Mouse (Mus musculus) liver, embryonic 15.5 days (tissue): Measurements from ENCODE around the gene Runx1. TPM values are rescaled to one million over a fixed set of nuclear protein-coding genes. Genes with fewer than 3 reads are reported as not detected.

Experiments used
- ATAC-seq: fragments of 200-750 bp; cut with Nextera tagmentation; 2 replicates; pipeline ENCODE4 v1.8.0; 2017; ENCODE audit warnings: moderate number of reproducible peaks, mild to moderate bottlenecking, moderate library complexity; ENCODE audit not compliant: insufficient read depth
- H3K27ac ChIP-seq: fragments of 300-500 bp; sonication (generic); replicated peaks from 2 replicates; pipeline ENCODE4 v1.5.1; 2015; ENCODE audit warnings: mild to moderate bottlenecking, inconsistent platforms
- H3K27me3 ChIP-seq: fragments of 300-500 bp; sonication (generic); 2 replicates; pipeline ENCODE4 v1.6.1; 2015; ENCODE audit warnings: mild to moderate bottlenecking, inconsistent platforms
- H3K36me3 ChIP-seq: fragments of 300-500 bp; sonication (generic); replicated peaks from 2 replicates; pipeline ENCODE4 v1.6.1; 2015; ENCODE audit warnings: moderate library complexity, mild to moderate bottlenecking, inconsistent platforms
- H3K4me1 ChIP-seq: fragments of 300-500 bp; sonication (generic); replicated peaks from 2 replicates; pipeline ENCODE4 v1.6.1; 2015; ENCODE audit warnings: inconsistent platforms
- H3K4me2 ChIP-seq: fragments of 300-500 bp; sonication (generic); 2 replicates; pipeline ENCODE4 v1.6.1; 2015; ENCODE audit warnings: moderate library complexity, mild to moderate bottlenecking, inconsistent platforms
- H3K4me3 ChIP-seq: fragments of 300-500 bp; sonication (generic); replicated peaks from 2 replicates; pipeline ENCODE4 v1.5.1; 2015; ENCODE audit warnings: mild to moderate bottlenecking, inconsistent platforms
- H3K9ac ChIP-seq: fragments of 300-500 bp; sonication (generic); 2 replicates; pipeline ENCODE4 v1.6.1; 2015; ENCODE audit warnings: moderate library complexity, mild to moderate bottlenecking, inconsistent platforms
- H3K9me3 ChIP-seq: fragments of 300-500 bp; sonication (generic); replicated peaks from 2 replicates; pipeline ENCODE4 v1.6.1; 2016; ENCODE audit warnings: inconsistent platforms
- WGBS: fragments of 180-500 bp; shearing (Covaris S2); methylation state at CpG from one replicate; pipeline ENCODE4 v1.1.7; 2015; ENCODE audit warnings: mixed read lengths; ENCODE audit not compliant: insufficient replicate concordance; 5-methylcytosine and 5-hydroxymethylcytosine counted together
- polyA plus RNA-seq: library from polyadenylated mRNA; unstranded; fragments of >200 nt; fragmentation: Nextera tagmentation; extraction: Ambion mirVana; gene quantifications from 2 replicates; pipeline ENCODE4 v1.2.1, GENCODE M21; 2015

Gene Runx1
- polyA plus RNA-seq, 1 experiment from 2014 or later: 5.6 TPM

- Histone ChIP-seq H3K36me3 (no peaks in the 10 kb centered on the region), H3K9ac (peak overlapping the region; percentile 86), H3K4me2 (peak overlapping the region; percentile 100), H3K27ac (peak overlapping the region; percentile 88), H3K9me3 (no peaks in the 10 kb centered on the region), H3K4me3 (peak overlapping the region; percentile 72), H3K27me3 (peaks cover 81% of the 10 kb centered on the region), H3K4me1 (peaks cover 67% of the 10 kb centered on the region)
- ATAC-seq: peak; percentile 23
- under 1% methylated on average over 48 of the region's 48 CpGs for WGBS
Observed at GRCm38 (mm10) chr16:92697737-92698611, 128.0 kb downstream of the Runx1 start.

GRCm38 (mm10) chr16:92697227-92697736 is 128.7 kb downstream of the Runx1 start:
- peak; percentile 92 for ATAC-seq
- Histone ChIP-seq H3K27ac (peak overlapping the region; percentile 88), H3K36me3 (no peaks in the 10 kb centered on the region), H3K9ac (peak overlapping the region; percentile 86), H3K27me3 (peaks cover 85% of the 10 kb centered on the region), H3K4me2 (peak overlapping the region; percentile 100), H3K9me3 (no peaks in the 10 kb centered on the region), H3K4me3 (peak overlapping the region; percentile 72), H3K4me1 (peaks cover 71% of the 10 kb centered on the region)
- WGBS: under 1% methylated on average over 53 of the region's 53 CpGs

DNA sequence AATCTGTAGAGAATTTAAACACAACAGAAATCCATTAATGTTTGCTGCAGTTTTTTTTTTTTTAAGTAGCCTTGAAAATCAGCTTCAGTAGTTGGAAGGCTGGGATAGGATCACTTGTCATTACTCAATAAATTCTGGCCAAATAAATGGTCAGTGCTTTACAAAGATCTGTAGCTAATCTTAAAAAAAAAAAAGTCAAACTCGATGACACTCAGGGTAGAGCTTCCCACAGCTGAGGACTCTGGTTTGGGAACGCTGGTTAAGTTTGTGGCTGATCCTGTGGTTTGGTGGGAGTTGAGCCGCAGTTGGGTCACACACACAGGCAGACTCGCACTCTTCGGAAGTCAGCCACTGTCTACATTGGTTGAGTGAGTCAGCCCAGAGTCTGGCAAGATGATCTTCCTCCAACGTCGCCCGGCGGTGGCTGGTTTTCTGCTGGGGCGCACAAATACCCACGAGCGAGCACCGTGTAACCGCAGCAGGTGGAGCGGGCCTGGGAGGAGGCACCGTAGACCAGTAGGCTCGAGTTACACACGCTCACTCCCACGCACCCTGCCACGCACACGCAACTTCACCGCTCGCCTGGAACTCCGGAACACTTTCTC is 129.4 kb downstream of the Runx1 start:
- peak overlapping the region; percentile 88 for H3K27ac ChIP-seq
- no peaks in the 10 kb centered on the region for H3K9me3 ChIP-seq
- H3K36me3 ChIP-seq: no peaks in the 10 kb centered on the region
- H3K4me2 ChIP-seq: peak overlapping the region; percentile 100
- H3K4me3 ChIP-seq: peak overlapping the region; percentile 72
- H3K27me3 ChIP-seq: peaks cover 78% of the 10 kb centered on the region
- peak overlapping the region; percentile 86 for H3K9ac ChIP-seq
- peak; percentile 13 for ATAC-seq
- under 1% methylated on average over 24 of the region's 24 CpGs for WGBS
- H3K4me1 ChIP-seq: peaks cover 75% of the 10 kb centered on the region

DNA sequence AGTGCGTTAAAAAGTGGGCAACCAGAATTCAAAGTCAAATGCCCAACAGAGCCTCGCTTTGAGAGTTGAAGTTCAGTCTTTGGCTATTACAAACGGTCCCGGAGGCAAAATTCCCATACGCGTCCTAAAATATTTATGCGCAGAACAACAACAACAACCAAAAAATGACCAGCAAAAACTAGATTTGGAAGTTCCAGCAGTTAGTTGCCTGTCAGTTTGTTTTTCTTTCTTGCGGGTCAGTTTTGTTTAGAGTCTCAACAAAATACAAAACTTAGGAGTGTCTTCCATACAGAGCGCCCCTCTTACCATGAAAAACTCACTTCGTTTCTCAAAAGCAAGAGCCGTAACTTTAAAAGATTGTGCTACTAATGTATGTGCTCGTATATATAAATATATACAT is 130.0 kb downstream of the Runx1 start:
- 5% methylated on average over 12 of the region's 12 CpGs for WGBS
- H3K36me3 ChIP-seq: no peaks in the 10 kb centered on the region
- H3K9me3 ChIP-seq: no peaks in the 10 kb centered on the region
- H3K9ac ChIP-seq: peak overlapping the region; percentile 55
- no peak for ATAC-seq
- H3K4me2 ChIP-seq: peak overlapping the region; percentile 100
- peaks cover 77% of the 10 kb centered on the region for H3K27me3 ChIP-seq
- H3K4me1 ChIP-seq: peaks cover 77% of the 10 kb centered on the region
- H3K27ac ChIP-seq: no peak overlapping the region
- H3K4me3 ChIP-seq: peak overlapping the region; percentile 72

GRCm38 (mm10) chr16:92695200-92695921 is 130.6 kb downstream of the Runx1 start:
- ATAC-seq: no peak
- peak overlapping the region; percentile 100 for H3K4me2 ChIP-seq
- no peaks in the 10 kb centered on the region for H3K9me3 ChIP-seq
- H3K27me3 ChIP-seq: peaks cover 70% of the 10 kb centered on the region
- no peak overlapping the region for H3K27ac ChIP-seq
- H3K9ac ChIP-seq: peak overlapping the region; percentile 55
- H3K36me3 ChIP-seq: no peaks in the 10 kb centered on the region
- peak overlapping the region; percentile 72 for H3K4me3 ChIP-seq
- H3K4me1 ChIP-seq: peaks cover 72% of the 10 kb centered on the region
- WGBS: under 1% methylated on average over 43 of the region's 43 CpGs

DNA sequence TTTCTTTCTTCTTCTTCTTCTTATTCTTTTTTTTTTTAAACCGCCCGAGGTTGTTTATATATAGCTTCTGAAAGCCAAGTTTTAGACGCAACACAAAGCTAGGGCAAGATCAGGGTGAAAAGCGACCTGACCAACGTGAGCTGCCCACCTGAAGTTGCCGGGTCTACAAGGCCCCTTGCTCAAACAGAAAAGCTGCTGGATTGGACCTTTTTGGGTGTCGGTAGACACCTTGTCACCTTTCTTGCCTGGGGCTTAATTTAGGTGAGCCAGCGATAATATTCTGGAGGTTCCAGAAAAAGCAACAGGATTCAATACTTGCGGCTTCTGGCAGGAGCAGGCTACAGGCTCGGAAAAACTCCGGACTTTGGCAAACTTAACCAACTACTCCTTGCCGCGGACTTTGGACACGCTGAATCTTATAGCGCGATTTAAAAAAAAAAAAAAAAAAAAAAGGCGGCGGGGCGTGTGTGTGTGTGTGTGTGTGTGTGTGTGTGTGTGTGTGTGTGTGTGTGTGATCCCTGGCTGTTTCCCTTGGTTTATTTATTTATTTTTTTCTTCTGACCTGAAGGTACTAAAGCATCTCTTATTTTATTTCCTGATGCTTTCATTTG is 131.3 kb downstream of the Runx1 start:
- Histone ChIP-seq H3K9ac (peak overlapping the region; percentile 55; the same call in 1 of the 2 replicates), H3K27me3 (peaks cover 63% of the 10 kb centered on the region), H3K27ac (0 out of 2 replicates have a peak overlapping the region, but pooled peaks have one; percentile 29), H3K4me3 (peak overlapping the region; percentile 72), H3K4me1 (peaks cover 65% of the 10 kb centered on the region), H3K36me3 (peaks cover 4% of the 10 kb centered on the region; the same call in 1 of the 2 replicates), H3K9me3 (no peaks in the 10 kb centered on the region), H3K4me2 (peak overlapping the region; percentile 100)
- WGBS: 6% methylated on average over 19 of the region's 19 CpGs
- ATAC-seq: no peak

- H3K4me2 ChIP-seq: no peak overlapping the region
- WGBS: 28% methylated on average over 7 of the region's 7 CpGs
- H3K4me3 ChIP-seq: no peak overlapping the region
- peaks cover 32% of the 10 kb centered on the region for H3K27me3 ChIP-seq
- peaks cover 25% of the 10 kb centered on the region; the same call in 1 of the 2 replicates for H3K36me3 ChIP-seq
- H3K27ac ChIP-seq: no peak overlapping the region
- no peak for ATAC-seq
- peaks cover 33% of the 10 kb centered on the region for H3K4me1 ChIP-seq
- H3K9ac ChIP-seq: no peak overlapping the region
- H3K9me3 ChIP-seq: no peaks in the 10 kb centered on the region
Observed at GRCm38 (mm10) chr16:92690759-92691158, 135.2 kb downstream of the Runx1 start.

- H3K36me3 ChIP-seq: peaks cover 25% of the 10 kb centered on the region; the same call in 1 of the 2 replicates
- H3K9me3 ChIP-seq: no peaks in the 10 kb centered on the region
- H3K4me3 ChIP-seq: no peak overlapping the region
- no peak overlapping the region for H3K27ac ChIP-seq
- no peak for ATAC-seq
- H3K4me2 ChIP-seq: no peak overlapping the region
- H3K9ac ChIP-seq: no peak overlapping the region
- WGBS: 89% methylated on average over 21 of the region's 21 CpGs
- peaks cover 17% of the 10 kb centered on the region for H3K4me1 ChIP-seq
- peaks cover 14% of the 10 kb centered on the region for H3K27me3 ChIP-seq
Observed at GRCm38 (mm10) chr16:92688941-92689340, 137.0 kb downstream of the Runx1 start.

GRCm38 (mm10) chr16:92686978-92687377 is 139.0 kb downstream of the Runx1 start:
- H3K9ac ChIP-seq: no peak overlapping the region
- H3K36me3 ChIP-seq: peaks cover 25% of the 10 kb centered on the region; the same call in 1 of the 2 replicates
- H3K4me2 ChIP-seq: no peak overlapping the region
- no peak overlapping the region for H3K4me3 ChIP-seq
- peaks cover 6% of the 10 kb centered on the region; the same call in 1 of the 2 replicates for H3K4me1 ChIP-seq
- 79% methylated on average over 10 of the region's 10 CpGs for WGBS
- H3K27me3 ChIP-seq: no peaks in the 10 kb centered on the region; the same call in 1 of the 2 replicates
- no peaks in the 10 kb centered on the region for H3K9me3 ChIP-seq
- H3K27ac ChIP-seq: no peak overlapping the region
- no peak for ATAC-seq

DNA sequence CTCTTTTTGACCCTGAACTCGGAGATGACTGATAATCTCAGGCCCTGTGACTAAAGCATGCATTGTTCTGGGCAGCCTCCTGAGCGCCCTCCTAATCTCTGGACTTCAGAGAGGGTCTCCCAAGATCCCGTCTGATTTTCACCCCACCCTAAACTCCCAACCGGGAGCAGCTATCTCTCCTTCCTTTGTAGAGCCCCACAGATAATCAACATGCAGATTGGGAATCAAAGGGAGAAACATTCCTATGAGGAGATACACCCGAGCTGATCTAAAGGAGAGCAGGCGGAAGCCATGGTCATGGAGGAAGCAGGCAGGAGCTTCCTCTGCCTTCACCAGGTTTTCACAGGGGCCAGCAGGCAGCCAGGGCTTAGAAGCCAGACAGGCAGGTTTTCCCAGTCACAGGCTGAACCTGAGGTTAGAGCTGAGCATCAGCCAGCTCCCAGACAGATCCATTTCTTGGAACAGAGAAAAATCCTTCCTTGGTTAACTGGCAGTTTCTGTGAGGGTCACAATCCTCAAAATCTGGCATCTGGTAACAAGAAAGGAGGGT is 140.1 kb downstream of the Runx1 start:
- no peak overlapping the region for H3K4me3 ChIP-seq
- ATAC-seq: no peak
- peaks cover 25% of the 10 kb centered on the region; the same call in 1 of the 2 replicates for H3K36me3 ChIP-seq
- no peaks in the 10 kb centered on the region for H3K9me3 ChIP-seq
- no peak overlapping the region for H3K4me2 ChIP-seq
- no peak overlapping the region for H3K9ac ChIP-seq
- no peaks in the 10 kb centered on the region for H3K4me1 ChIP-seq
- 58% methylated on average over 6 of the region's 6 CpGs for WGBS
- no peak overlapping the region for H3K27ac ChIP-seq
- H3K27me3 ChIP-seq: no peaks in the 10 kb centered on the region; the same call in 1 of the 2 replicates
